Mouse (Mus musculus): ENCODE results near the gene Lyz1.
"Not testable (repeated sequence)": the region's sequence is repeated elsewhere in the genome, so short reads cannot be mapped to it uniquely, and the experiment has no call there.

Lyz1 gene

DNA sequence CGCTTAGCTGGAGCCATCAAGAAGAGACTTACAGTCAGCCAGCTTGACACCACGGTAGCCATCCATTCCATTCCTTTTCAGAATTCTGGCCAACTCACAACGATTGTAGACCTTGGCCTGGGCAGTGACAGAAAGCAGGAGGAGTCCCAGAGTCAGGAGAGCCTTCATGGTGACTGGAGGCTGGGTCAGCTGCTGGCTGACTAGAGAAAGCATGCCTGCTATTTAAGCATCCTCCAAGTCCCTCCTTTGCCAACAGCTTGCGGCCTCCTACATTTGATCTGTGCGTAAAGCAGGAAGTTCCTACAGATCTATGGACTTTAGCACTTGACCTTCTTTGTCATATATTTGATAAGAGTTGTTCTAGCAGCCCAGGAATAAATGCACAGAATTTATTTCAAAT lies at the start of gene Lyz1:
TSS of gene Lyz1 (minus strand) at position 198 of the 400 bp plus-strand sequence.
- DNase-seq = no peak

DNA sequence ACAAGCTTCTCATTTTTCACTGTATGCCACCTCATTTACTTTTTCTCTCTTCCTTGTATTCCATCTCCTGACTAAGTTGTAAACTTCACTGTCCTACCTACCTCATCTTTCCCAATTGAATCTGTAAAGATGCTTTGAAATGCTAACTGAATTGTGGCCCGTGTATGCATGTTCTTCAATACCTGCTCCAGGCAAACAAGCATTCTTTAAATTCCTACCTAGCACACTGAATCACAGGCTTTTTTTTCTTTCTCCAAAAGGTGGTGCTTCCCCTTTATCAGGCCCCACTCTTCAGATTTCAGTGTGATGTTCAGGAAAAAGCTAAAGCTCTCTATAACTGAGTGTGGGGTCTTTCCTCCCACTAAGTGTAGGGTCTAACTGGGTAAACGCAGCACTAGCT lies 49.7 kb upstream of the Lyz1 start:
- DNase-seq = no peak

- DNase-seq = no peak
These were observed 48.4 kb upstream of the Lyz1 start for GRCm38 (mm10) chr10:117341029-117341428.

DNA sequence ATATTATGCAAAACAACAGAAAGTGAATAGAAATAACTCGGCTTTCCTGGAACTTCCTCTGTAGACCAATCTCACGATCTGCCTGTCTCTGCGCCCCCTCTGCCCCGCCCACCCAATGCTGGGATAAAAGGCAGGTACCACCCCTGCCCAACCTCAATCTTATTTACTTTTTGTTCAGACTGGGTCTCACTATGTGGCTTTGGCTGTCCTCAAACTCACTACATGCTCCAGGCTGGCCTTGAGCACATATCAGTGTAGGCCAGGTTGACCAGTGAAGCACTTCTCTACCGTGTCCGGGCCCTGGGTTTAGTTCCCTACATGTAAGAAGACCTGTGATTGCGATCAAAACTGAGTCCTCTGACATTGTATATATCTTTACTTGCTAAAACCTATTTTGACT lies 46.6 kb upstream of the Lyz1 start:
- DNase-seq = no peak

DNA sequence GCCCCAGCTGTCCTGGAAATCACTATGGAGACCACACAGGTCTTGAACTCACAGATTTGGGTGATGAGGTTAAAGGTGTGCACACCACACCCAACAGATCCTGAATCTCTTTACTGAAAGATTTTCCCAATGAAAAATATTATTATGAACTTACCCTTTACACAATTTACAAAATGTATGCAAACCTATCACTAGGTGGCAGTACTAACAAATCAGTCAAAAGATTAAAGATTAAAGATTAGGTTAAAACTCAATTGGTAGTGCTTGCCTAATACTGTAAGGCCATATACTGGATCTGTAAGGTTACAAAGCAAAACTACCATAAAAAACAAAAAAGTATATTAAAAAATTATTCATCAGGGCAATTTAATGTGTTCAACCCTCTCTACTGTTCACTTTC lies 45.3 kb upstream of the Lyz1 start:
- DNase-seq = no peak

DNA sequence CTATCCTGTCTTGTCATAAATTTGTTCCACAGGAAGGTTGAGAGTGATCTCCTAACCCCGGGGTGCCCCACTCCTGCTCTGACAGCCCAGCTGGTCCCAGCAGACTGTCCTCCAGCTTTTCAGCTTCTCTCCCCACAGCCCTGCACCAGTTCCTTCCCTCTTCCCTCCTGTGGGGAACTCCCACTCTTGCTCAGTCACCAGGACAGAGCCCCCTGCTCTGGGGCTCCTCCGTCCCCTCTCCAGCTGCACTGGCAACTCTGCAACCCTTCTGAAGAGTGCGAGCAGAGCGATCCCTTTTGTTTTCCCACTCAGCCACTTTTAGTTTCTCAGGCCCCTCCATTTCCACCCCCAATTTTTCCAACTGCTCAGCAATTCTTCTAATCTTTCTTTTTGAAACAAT lies 43.0 kb upstream of the Lyz1 start:
- no peak for DNase-seq

DNA sequence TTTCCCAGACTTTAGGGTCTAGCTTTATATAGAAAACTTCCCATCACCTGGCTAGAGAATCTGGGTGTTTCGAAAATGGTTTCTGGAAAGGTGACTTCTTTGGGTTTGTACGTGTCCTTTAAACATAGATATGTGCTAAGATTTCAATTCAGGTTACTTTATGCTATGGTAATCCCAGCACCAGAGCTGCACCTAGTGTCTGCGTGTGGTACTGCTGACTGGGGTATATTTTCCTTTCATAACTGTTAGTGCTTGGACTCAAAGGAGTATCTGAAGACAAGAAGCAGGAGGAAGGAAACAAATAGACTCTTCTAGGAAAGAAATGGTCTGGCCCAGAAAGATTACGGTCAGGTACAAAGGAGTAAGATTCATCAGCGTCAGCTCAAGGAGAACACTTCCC lies 37.9 kb upstream of the Lyz1 start:
- no peak for DNase-seq

GRCm38 (mm10) chr10:117323782-117324181 lies 31.1 kb upstream of the Lyz1 start:
- no peak for DNase-seq

GRCm38 (mm10) chr10:117322630-117323029 lies 30.0 kb upstream of the Lyz1 start:
- DNase-seq = no peak

DNA sequence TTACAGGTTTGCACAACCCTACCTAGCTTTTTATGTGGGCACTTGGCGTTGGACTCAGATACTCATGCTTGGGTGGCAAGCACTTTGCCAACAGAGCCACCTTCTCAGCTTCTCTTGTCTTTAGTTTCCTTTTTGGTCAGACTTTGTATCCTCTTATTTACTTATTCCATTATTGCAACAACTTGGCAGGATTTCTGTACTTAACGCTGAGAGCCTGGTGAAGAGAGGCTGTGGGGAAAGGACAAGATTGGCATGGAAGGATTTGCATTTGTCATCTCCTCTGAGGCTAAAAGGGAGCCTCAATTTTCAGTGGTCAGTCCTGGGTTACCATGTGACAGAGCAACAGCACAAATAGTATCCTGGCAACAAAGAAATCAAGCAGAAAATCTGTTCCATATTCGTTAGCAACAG lies 27.9 kb upstream of the Lyz1 start:
- no peak for DNase-seq

GRCm38 (mm10) chr10:117316391-117316790 lies 23.7 kb upstream of the Lyz1 start:
- DNase-seq = no peak

DNA sequence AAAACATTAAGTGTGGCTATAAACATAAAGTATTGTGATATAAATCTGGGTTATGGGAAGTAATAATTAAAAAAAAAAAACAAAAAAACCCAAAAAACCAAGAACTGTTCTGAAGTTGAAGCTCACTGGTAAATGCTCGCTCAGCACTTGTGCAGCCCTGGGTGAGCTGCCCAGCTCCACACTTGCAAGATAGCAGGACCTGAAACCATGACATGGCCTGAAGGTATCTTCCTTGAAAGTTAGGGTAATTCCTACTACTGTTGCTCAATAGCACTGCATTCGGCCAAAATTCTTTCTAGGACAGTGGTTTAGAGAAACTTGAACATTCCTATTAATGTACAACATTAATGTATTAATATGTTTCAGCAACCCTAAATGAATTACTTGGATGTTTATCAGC lies 20.5 kb upstream of the Lyz1 start:
- no peak for DNase-seq

DNA sequence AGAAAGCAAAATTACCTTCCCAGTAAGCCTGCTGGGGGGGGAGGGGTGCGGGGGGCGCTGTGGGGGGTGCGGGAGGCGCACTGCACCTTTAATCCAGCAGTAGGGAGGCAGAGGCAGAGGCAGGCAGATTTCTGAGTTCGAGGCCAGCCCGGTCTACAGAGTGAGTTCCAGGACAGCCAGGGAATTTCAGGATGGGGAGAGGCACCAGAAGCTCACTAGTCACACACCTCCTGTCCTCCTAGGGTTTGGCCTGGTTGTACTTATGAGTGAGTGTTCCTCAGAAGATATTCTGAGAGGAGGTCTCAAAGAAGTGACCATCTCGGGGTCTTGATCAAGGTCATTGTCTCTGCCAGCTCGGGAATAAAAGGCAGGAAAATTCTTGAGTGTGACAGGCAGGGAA lies 19.5 kb upstream of the Lyz1 start:
- no peak for DNase-seq

DNA sequence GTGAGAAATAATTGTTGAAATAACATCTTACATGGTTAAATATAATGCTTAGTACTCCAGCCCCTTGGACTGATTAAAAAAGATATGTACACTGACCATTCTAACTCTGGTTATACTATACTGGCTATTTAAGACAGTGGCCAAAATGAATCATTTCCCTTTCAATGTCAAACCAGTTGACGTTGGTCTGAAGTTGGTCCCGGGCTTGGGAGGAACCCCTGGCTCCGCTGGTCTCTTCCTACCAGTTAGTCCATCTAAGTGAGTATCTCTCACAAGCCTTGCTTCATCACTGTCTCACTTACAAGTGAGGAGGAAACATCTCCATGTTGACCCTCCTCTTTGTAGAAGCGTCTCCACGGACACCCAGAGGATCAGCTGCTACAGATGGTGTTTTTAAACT lies 11.7 kb upstream of the Lyz1 start:
- DNase-seq = no peak

DNA sequence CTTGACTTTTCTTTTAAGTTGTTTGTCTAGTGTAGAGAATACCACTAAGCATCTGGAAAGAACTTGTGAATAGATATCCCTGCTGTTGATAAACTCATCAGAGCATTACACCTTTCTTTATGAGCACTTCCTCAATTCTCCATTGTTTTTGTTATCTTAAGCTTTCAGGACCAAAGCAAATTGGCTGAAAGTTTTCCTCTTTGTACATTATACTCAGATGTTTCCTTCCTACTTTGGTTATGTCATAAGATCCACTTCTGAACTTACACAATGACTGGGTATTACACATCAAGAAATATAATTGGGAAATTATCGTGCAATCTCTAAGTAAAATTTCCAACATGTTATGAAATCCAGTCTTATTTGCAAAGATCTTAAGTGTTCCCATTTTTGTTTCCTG lies 9.0 kb upstream of the Lyz1 start:
- DNase-seq = no peak

- DNase-seq = no peak
These were observed 7.3 kb upstream of the Lyz1 start for GRCm38 (mm10) chr10:117299901-117300520.

- DNase-seq = no peak
These were observed 6.4 kb upstream of the Lyz1 start for GRCm38 (mm10) chr10:117299106-117299505.

DNA sequence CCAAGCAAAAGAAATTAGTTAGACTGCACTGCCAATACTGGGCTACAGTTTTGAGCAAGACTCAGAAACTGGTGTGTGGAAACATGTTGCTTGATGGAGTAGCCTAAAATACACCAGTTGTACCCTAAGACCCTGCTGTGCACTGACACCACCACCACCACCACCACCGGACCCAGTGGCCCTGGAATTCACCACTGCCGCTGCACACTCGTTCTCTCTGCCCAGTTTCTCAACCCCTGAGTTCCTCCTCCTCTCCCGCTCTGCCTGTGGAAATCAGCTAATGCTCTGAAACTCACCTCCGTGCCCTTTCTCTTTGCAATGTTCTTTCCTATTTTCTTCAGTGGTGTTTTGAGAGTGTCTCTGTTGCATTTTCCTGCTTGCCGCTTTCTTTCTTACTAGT lies 5.7 kb upstream of the Lyz1 start:
- DNase-seq = no peak

- DNase-seq = not testable (repeated sequence)
These were observed 1.7 kb downstream of the Lyz1 start for GRCm38 (mm10) chr10:117290936-117291335.

DNA sequence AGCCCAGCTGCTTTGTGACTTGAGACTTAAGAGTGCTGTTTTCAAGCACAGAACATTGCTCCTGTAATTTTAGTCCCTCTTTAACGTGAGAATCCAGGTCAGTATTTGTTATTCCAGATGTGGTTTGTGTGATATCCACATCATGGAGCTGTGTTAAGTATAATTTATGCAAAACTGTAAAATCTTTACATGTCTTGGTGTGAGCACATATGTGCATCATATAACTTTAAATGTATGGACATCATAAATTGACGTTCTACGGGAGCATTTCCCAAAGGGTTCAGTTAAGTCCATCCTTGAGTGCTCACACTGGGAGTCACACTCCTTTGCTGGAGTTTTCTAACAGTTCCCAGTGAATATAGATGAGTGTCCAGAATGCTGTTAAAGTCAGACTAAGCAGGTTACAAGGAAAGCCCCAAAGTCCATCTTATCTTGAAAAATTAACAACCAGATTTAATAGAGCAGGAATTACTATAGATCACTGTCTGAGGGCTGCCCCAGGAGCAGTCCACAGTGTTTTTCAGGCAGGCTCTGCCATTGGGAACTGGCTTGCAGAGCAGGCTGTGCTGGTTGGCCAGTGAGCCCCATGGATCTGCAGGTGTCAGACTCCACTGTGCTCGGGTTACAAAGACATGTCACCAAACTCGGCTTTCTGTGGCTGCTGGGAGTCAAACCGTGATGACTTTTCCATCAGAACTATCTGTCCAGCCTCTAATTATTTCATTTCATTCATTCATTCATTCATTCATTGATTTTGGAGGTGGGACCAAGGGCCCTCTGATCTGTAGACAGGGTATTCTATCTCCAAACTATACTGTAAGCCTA lies 2.4 kb downstream of the Lyz1 start:
- DNase-seq = no peak

DNA sequence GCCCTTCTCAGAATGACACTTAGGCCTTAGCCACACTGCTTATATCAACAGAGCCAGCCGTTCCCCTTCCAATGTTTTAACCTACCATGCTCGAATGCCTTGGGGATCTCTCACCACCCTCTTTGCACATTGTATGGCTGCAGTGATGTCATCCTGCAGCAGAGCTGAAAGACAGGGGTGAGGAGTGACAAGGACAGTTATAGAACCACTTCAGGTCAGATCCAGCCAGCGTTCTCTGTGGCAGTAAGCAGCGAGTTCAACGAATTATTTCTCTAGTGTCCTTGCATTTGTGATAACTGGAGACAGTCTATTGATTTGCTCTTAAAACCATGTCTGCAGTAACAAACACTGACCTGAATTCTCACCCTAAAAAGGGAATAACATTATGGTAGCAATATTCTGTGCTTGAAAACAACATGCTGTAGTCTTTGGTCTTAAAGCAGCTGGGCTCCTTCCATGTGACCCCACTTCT lies 3.6 kb downstream of the Lyz1 start:
- not testable (repeated sequence) for DNase-seq

- no peak for DNase-seq
These were observed 4.3 kb downstream of the Lyz1 start for GRCm38 (mm10) chr10:117288197-117289033.

DNA sequence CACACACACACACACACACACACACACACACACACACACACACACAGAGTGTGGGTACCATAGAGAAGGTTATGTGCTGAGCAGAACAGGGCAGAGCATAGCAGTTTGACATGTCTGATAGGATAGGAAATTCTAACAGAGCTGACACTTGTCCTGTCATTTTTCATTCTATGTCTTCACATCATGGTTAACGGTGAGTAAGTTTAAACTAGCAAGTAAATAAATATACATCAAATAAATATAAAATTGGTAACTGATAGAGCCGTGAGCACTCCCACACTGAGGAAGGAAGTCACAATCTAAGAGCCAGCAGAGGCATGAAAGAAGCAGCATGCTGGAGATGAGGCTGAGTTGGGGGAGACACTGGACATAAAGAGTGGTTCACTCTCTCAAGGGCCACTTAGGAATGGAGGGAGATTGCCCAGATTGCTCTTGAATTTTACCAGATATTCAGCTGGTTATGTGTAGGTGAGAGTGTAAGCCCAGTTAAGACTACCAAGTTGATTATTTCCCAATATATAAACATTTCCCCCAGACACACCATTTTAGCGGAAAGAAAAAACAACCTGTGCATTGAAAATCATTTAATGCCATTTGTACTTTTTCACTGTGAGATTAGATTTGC lies 5.3 kb downstream of the Lyz1 start:
- DNase-seq = no peak

Measured in right cerebral cortex, postnatal 25 days (tissue).